Mouse (Mus musculus) urinary bladder, adult 2 months (tissue): ENCODE data around the gene Cks1b. TPM values are rescaled to one million over a fixed set of nuclear protein-coding genes. Genes with fewer than 3 reads are reported as not detected.

Experiments used
- DNase-seq: peaks from one replicate; pipeline ENCODE4 v3.0.0; 2022; ENCODE audit warnings: low spot score
- polyA plus RNA-seq: library from polyadenylated mRNA; depleted of rRNA; stranded (reverse); fragments of >200 nt; gene quantifications from 2 replicates; pipeline ENCODE4 v1.2.3, GENCODE M21; 2012

Cks1b gene
- polyA plus RNA-seq, 1 experiment: 29.6 TPM

DNA sequence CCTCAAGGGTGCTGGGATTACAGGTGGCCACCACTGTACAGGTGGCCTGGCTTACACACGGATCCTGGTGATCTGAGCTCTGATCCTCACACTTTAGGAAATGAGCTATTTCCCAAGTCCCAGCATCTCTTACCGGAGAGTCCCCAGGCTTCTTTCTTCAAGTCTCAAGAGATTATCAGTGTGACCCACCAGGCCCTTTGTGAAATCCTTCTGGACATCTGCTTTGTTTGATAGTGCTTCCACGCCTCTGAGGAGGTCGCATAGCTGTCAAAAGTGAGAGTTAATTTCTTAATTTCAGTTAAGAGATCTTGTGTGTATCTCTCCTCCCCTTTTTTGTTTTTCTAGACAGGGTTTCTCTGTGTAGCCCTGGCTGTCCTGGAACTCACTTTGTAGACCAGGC, 7.7 kb upstream of the Cks1b start:
- DNase-seq: no peak

DNA sequence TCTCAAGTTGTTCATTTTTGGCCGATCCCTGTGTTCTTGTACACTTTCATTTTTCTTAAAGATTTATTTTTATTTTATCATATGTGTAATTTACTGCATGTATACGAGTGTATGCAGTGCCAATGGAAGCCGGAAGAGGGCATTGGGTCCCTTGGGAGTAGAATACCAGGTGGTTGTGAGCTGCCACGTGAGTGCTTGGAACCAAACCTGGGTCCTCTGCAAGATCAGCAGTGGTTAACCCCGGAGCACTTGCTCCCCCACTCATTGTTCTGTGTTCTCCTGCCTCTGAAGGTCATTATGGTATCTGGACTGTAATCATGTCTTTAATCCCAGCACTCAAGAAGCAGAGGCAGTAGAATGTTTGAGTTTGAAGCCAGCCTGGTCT, 7.0 kb upstream of the Cks1b start:
- no peak for DNase-seq

DNA sequence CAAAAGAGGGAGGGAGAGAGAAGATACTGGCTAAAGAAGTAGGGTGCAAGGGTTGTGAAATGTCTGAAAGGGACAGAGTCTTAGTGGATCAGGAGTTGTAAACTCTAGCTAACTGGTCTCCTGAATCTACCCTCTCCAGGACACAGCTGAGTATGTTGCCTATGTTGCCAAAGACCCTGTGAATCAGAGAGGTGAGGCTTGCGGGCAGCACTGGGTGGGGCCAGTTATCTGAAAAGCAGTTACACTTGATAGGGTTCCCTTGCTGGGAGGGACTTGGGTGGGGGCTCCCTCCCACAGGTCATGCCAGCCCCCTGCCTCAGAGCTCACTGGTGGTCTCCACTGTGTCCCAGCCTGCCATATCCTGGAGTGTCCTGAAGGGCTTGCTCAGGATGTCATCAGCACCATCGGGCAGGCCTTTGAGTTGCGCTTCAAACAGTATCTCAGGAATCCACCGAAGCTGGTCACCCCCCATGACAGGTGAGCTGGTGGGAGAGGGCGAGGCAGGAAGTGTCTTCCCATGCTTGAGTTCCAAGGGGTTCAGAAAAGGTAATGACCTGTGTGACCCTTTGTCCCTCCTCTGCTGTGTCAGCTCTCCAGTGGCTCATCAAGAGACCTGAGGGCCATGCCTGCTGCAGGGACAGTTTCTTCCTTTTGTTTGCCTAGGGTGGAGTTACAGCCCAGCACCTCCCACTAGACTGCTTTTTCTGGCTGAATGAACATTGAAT, 6.4 kb upstream of the Cks1b start:
- DNase-seq: no peak

DNA sequence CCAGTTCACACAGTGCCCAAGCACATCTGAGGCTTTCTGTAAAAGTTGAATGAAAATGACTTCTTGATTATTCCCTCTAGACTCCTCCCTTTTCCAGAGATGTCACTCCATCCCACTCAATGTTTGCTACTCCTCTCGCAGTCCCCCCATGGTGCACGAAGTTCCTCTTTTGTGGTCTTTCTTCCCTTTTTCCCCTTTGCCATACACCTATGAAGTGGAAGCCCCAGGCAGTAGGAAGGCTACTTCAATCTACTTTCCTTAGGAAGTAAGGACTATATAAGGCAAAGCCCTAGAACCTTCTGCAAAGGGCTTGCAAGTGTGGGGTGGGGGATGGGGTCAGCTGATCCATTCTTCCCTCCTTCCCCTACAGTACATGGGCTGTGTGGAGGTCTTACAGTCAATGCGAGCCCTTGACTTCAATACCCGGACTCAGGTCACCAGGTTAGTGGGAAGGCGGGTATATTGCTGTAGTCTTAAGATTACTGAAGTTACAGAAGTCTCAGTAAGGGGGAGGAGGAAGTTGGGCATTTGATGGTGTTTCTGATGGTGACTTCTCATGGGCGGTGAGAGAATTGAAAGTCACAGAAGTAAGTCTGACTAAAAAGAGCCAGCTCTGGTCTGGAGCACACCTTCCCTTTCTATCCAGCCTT, 4.5 kb upstream of the Cks1b start:
- DNase-seq: no peak

DNA sequence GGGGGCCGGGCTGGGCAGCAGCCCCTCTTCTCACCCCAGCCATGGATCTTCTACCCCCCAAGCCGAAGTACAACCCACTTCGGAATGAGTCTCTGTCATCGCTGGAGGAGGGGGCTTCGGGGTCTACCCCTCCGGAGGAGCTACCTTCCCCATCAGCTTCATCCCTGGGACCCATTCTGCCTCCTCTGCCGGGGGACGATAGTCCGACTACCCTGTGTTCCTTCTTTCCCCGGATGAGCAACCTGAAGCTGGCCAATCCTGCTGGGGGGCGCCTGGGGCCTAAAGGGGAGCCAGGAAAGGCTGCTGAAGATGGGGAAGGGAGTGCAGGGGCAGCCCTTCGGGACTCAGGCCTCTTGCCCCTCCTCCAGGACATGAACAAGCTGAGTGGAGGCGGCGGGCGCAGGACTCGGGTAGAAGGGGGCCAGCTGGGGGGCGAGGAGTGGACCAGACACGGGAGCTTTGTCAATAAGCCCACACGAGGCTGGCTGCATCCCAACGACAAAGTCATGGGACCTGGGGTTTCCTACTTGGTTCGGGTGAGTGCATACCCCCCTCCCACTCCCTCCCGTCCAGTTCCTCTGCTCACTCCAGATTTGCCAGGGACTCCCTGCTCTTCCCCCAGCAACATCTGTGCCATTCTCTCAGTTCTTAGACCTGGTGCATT, 3.8 kb upstream of the Cks1b start:
- no peak for DNase-seq

DNA sequence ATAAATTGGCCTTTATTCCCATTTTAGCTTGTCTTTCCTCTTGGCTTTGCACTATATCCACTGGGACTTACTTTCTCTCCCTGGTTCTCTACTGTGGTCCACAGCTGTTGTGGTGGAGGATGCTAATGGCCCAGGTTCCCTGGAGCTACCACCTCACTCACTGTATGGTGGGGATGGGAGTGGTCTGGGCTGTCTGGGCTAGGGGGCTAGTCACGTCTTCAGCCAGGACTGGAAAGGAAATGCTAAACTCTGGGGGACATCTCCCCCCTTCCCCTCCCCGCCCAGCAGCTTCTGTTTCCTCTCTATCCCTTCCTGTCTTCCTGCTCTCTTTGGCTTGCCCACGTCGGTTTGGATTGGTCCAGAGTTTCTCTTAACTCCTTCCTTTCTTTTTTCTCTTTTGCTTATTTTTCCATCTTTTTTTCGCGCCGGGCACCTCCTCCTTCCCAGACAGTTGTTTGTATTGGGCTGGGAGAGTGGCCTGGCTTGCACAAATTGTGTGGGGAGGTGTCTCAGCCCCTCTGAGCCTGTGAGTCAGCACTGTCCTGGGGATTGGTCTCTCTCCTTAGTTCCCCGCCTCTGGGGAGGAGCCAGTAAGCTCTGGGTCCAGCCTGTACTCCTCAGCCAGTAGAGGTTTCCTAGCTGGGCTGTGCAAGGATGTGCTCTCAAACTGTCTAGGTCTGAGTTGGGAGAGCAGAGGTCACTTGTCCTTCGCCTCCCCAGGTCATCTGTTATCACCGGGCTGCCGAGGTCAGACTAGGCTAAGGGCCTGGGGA, 3.0 kb upstream of the Cks1b start:
- peak; percentile 52 for DNase-seq

DNA sequence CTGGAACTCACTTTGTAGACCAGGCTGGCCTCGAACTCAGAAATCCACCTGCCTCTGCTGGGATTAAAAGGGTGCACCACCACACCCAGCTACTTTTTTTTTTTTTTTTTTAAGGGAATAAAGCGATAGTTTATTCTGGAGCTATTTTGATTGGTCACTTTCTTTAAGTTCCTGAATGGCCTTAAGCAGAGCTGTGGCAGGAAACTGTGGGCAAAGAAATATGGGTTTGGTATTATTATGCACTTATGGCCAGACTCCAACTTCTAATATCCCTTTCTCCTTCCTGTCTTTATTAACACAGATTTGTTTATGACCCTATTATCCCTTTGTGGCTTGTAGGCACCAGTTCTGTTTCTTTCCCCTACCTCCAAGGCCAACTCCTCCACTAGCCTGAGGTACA, 2.2 kb upstream of the Cks1b start:
- DNase-seq: no peak

DNA sequence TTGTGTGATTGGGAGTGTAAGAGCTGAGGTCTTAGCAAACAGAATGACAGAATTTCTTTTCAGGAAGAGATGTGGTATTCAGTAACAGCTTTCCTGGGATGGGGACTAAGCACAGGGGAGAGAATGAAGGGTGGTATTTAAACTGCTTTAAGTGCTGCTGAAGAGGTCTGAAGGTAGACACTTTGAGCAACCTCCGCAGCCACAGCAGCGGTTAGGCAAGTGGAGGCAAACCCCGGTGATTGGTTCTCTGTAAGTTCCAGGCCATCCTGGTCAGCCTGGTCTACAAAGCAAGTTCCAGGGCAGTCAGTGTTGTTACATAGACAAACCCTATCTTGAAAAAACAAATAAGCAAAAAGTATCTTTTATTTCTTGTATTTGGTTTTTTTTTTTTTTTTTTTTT, 1.8 kb upstream of the Cks1b start:
- DNase-seq: no peak

DNA sequence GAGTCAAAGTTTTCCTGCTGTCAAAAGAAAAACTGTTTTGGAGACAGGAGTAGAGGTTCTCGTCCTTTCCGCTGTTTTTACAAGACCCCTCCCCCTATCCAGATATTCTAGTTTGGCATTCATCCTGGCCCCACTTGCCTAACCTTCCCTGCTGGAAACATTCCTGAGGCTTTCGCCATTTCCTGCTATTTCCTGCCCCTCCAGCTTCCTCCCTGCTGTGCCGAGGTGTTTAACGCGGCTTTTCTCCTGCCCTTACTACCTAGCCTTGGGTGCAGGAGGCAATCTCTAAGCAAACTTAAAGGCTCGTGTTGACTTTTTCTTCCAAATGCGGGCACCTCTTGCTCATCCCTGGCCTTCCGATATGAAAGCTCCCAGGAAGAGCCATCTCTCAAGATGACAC, 1.4 kb upstream of the Cks1b start:
- DNase-seq: no peak

DNA sequence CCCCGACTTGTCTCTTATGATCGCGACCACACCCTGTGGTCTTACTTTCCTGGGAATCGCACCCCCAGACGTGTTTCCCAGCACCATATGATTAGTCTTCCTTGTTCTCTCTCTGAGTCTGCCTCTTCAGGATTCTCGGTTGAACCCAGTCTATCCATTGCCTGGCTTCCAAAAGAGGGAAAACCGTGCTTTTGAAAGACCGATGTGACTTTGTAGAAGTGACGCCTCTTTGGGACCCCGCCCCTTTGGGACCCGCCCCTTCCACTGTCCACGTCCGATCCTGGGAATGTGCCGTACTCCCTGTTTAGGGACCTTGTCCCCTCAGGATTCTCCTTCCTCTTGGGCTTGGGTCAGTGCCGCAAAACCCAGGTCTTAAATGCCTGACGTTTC, 673 bp upstream of the Cks1b start:
- DNase-seq: no peak

DNA sequence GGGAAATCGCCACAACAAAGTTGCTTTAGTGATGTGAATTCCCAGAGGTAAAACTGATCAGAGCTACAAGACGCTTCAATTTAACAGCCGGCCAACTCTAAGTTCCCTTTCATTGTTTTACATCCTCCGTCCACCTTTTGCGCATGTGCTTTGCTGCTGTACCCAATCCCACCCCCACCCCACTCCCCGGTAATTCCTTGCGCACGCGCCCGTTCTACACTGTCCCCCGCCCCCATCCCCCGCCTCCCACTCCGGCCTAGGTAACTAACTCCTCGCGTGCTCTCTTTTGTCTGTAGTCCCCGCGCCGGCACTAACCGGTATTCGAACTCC, 378 bp downstream of the Cks1b start:
- no peak for DNase-seq

DNA sequence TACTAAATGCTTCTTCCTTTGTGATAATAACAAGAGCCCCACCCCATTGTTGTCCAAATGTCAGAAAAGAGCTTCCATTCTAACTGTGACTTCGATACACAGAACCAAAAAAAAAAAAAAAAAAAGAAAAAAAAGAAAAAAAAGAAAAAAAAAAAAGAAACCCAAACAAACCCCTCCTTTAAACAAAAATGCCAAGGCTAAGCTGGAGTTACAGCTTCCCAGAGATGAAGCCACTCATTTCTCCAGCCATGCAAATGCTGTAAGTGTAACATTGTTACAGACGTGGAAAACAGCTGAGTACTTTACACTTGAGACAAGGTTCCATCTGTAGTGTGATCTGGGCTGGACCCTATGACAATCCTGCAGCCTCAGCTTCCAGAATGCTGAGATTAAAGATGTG, 1.1 kb downstream of the Cks1b start:
- no peak for DNase-seq

DNA sequence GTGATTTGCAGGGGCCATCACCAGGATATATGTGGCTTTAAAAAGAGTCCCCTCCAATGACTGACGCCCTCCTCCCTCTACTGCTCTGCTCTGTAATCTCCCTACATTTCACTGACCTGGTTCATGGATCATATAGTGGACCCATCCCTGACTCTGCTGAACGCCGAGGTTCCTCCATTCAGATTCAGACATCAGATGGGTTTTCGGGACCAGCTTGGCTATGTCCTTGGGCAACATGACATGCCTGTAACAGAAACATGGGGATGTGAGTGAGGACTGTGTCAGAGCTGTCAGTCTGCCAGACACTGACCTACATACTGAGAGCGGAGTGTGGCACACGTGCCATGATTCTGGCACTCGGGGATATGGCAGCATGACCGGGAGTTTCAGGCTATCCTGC, 2.0 kb downstream of the Cks1b start:
- DNase-seq: no peak

DNA sequence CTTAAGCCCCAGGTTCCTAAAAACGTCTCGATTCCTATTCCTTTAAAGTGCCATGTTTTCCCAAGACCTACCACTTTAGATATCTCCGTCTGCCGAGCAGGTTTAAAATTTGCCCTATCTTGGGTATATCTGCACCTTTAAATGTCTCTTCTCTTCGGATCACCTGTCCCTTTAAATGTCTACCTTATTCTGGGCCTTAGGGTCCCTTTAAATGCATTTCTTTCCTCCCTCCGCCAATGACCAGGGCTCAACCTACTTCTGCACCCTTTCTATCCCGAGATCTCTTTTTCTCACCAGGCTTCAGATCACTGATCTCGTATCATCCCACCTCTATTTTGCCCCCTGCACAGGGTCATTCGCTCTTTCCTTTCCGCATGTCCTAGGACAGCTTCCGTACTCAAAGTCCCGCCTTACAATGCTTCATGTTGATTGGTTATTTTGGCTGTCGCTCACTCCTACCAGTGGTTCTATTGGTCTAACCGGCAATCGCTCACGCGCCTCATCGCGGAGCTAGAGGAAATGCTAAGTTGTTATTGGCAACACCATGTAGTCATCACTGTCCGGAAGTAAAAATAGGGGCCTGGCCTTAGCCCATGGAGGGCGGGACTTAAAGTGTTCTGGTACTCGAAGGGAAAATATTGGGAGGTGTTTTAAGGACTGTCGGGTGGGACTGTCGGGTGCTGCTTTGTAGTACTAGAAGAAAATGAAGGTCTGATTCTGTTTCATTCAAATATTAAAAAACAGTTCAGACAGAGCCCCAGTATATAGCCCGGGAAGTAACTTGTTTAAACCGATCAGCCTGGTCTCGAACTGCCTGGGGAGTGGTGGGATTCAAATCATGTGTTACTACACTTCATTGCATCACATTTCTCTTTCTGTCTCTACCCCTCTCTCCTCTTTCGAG, 6.4 kb downstream of the Cks1b start, which contains the start of gene Flad1:
TSS of gene Flad1 (minus strand) at position 381 of the 904 bp plus-strand sequence.
- peak; percentile 82 for DNase-seq

DNA sequence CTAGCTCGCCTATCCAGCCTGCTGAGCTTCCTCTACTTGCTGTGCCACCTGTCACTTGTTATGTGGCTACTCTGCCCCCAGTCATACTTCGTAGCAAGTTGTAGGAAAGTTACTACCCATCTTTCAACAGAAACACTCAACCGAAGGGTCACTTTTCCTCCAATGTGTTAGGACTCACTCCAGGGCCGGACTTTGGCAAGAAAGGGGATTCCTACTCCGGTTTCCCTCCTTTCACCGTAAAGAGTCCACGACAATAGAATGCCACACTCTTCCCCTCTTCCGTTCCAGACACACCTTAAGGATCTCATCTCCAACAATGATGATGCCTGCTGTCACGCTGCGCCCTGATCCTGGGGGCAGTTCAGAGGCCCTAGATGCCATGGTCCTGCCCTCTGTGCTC, 7.3 kb downstream of the Cks1b start:
- no peak for DNase-seq

DNA sequence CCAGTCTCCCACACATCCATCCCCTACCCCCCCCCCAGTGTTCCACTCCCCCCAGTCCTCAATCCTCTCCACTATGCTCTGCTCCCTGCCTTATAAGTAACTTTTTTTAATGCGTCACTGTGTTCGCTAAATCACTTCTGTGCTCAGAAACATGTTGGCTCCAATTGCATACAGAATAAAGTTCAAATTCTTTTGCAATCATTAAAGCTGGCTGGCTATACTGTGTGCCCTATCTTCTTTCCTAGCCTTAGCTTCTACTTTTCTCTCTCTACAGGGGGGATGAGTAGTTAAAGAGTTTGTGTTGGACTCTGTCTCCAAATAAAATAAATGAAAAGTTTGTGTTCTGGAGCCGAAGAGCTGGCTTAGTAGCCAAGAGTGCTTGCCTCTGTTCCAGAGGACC, 8.5 kb downstream of the Cks1b start:
- DNase-seq: no peak

DNA sequence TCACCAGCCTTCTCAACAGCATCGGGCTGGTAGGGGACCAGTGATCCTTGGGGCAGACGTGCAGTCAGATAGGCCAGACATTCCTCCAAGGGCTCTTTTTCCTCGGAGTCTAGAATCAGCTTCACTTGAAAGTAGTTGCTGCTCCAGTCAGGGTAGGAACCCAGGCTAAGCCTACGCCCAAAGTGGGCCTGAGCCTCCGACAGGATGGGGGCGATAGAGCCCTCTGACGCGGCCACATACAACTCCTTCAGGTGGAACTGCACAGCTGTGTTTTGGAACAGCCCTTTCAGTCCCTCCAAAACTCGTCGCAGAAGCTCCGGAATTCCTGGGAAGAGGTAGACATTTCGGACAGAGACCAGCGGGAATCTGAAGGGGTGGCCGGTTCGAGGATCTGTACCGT, 9.7 kb downstream of the Cks1b start:
- no peak for DNase-seq

DNA sequence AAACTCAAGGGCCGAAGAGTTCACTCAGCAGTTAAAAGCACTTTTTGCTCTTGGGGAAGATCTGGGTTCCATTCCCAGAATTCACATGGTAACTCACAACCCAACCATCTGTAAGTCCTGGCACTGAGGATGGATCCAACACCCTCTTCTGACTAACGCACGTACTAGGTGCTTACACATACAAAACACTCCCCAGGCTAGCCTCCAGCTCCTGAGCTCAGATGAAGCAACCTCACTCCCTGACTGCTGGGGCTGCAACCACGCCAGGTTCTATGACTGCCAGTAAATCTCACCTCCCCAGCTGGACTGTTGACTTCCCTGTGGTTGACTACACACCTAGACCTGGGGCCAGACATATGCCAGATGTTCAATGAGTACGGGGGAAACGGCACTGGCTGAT, 11.3 kb downstream of the Cks1b start:
- DNase-seq: no peak

DNA sequence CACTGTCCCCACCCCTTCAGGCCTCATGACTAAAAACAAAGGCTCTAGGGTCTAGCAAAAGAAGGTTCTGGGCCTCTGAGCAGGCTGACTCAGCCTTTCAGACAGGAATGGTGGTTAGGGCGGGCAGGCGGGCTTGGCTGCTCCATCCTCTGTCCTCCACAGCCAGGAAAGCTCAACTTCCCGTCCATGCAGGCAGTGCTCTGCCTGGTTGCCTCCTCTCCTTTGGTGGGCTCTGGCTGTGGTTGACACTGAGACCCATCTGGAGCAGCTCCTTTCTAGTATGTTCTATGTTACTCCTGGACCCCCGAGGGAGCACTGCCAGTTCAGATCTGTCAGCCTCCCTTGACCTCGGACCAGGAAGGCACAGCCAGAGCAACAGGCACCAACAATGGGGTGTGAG, 15.5 kb downstream of the Cks1b start, which contains the start of gene Lenep:
TSS of gene Lenep (minus strand) at position 101 of the 400 bp plus-strand sequence.
- DNase-seq: no peak

DNA sequence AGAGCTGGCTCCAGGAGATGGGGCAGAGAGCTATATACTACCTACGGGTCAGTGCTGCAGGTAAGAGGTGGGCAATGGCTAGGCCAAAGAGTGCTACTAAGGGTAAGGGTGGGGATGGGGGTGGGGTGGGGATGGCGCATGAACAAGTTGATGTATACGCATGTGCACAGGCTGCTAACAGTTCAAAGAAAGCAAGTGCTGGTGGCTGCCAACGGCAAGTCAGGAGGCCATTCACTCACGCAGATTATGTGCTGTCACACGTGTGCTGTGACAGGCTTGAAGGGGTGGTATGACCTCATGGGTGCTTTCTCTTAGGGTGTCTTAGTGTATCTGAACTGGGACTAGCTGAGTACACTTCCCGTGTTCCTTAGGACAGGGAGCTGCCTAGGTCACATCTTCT, 16.9 kb downstream of the Cks1b start:
- no peak for DNase-seq

DNA sequence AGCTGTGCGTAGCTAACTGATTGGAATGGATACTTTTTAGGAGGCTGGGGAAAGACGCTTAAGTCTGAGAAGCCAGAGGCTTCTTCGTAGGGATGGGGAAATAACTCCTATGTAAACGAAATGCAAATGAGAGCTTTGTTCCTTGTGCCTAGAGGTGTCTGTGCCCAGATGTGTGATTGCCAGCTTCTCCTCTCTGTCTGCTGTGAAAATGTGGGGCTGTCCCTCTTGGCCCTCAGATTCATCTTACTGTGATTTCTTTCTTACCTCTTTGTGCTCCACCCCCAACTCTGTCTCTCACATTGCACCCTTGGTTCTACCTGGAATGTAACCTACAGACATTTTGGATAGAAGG, 21.6 kb downstream of the Cks1b start:
- DNase-seq: no peak
